Comparison of ENCODE assay signal across 8 mouse cellular contexts in genomic region chr12:3573410-3573809, GRCm38 (mm10). TPM values are rescaled to one million over a fixed set of nuclear protein-coding genes. Genes with fewer than 3 reads are reported as not detected.
DNase-seq lines count a peak whose midpoint lies in the region; ATAC-seq and TF ChIP-seq lines count a peak whose summit lies in the region.

No protein-coding gene starts in this region.

- H3K27me3 ChIP-seq in kidney, postnatal 0 days (ENCODE audit: insufficient read depth, low read length), result no peaks in the 10 kb centered on the region
- no peaks in the 10 kb centered on the region for H3K27me3 ChIP-seq in hindbrain, embryonic 14.5 days (ENCODE audit: control insufficient read depth, insufficient read depth, low read length)
- no peaks in the 10 kb centered on the region for H3K27me3 ChIP-seq in midbrain, embryonic 15.5 days (replicated peaks)

- no peak for DNase-seq in kidney, postnatal 0 days (ENCODE audit: low spot score)
- no peak for DNase-seq in kidney, postnatal 36 days
- DNase-seq in hindbrain, embryonic 14.5 days (ENCODE audit: low spot score), result no peak
- DNase-seq in adrenal gland, postnatal 36 days, result no peak
- no peak for DNase-seq in frontal cortex, postnatal 25 days (ENCODE audit: low spot score in 2 of 2)
- DNase-seq in T-cell, adult 2 months (ENCODE audit: low spot score), result no peak

- H3K9ac ChIP-seq in kidney, postnatal 0 days (ENCODE audit: low read depth, low read length), result peak overlapping the region; percentile 90
- peak overlapping the region; percentile 96 for H3K9ac ChIP-seq in hindbrain, embryonic 14.5 days
- H3K9ac ChIP-seq in midbrain, embryonic 15.5 days, result peak overlapping the region; percentile 97; the same call in 1 of the 2 replicates

- H3K4me1 ChIP-seq in kidney, postnatal 0 days (replicated peaks; ENCODE audit: insufficient read depth, low read length), result peaks cover 16% of the 10 kb centered on the region; the same call in 1 of the 2 replicates
- peaks cover 9% of the 10 kb centered on the region for H3K4me1 ChIP-seq in cortical plate, adult 2 months (ENCODE audit: control insufficient read depth, insufficient read depth, low read length)
- H3K4me1 ChIP-seq in hindbrain, embryonic 14.5 days (replicated peaks; ENCODE audit: control insufficient read depth, insufficient read depth, low read length), result peaks cover 9% of the 10 kb centered on the region
- peaks cover 12% of the 10 kb centered on the region for H3K4me1 ChIP-seq in midbrain, embryonic 15.5 days

- 28% methylated on average over 6 of the region's 6 CpGs for WGBS in kidney, postnatal 0 days
- WGBS in hindbrain, embryonic 14.5 days, result 42% methylated on average over 6 of the region's 6 CpGs
- WGBS in midbrain, embryonic 15.5 days, result 38% methylated on average over 6 of the region's 6 CpGs

- H3K36me3 ChIP-seq in kidney, postnatal 0 days (ENCODE audit: insufficient read depth, low read length), result no peaks in the 10 kb centered on the region
- no peaks in the 10 kb centered on the region for H3K36me3 ChIP-seq in hindbrain, embryonic 14.5 days (replicated peaks; ENCODE audit: control insufficient read depth, insufficient read depth)
- no peaks in the 10 kb centered on the region for H3K36me3 ChIP-seq in midbrain, embryonic 15.5 days (replicated peaks)

- no peaks in the 10 kb centered on the region for H3K9me3 ChIP-seq in kidney, postnatal 0 days (replicated peaks; ENCODE audit: low read length)
- no peaks in the 10 kb centered on the region for H3K9me3 ChIP-seq in hindbrain, embryonic 14.5 days (ENCODE audit: control insufficient read depth, low read length)
- H3K9me3 ChIP-seq in midbrain, embryonic 15.5 days, result no peaks in the 10 kb centered on the region

- H3K4me2 ChIP-seq in kidney, postnatal 0 days (ENCODE audit: low read length), result peak overlapping the region; percentile 76
- H3K4me2 ChIP-seq in hindbrain, embryonic 14.5 days (replicated peaks), result peak overlapping the region; percentile 58
- H3K4me2 ChIP-seq in midbrain, embryonic 15.5 days, result peak overlapping the region; percentile 77

- no peak for TF ChIP-seq POLR2A in cortical plate, adult 2 months (IDR thresholded peaks at IDR 0.05; ENCODE audit: extremely low read depth, insufficient read depth, low read length)

- TF ChIP-seq CTCF in kidney, postnatal 0 days (IDR thresholded peaks at IDR 0.05; ENCODE audit: low read depth), result no peak
- no peak for TF ChIP-seq CTCF in cortical plate, adult 2 months (IDR thresholded peaks at IDR 0.05; ENCODE audit: extremely low read depth, insufficient read depth, low read length)

- peak overlapping the region; percentile 93 for H3K4me3 ChIP-seq in kidney, postnatal 0 days (replicated peaks; ENCODE audit: low read depth, low read length)
- peak overlapping the region; percentile 73 for H3K4me3 ChIP-seq in cortical plate, adult 2 months (ENCODE audit: insufficient read depth, low read length)
- peak overlapping the region; percentile 89 for H3K4me3 ChIP-seq in hindbrain, embryonic 14.5 days (replicated peaks; ENCODE audit: low read length)
- peak overlapping the region; percentile 94 for H3K4me3 ChIP-seq in midbrain, embryonic 15.5 days

- ATAC-seq in kidney, postnatal 0 days (replicated peaks; ENCODE audit: low FRiP score, low read depth), result no peak
- no peak for ATAC-seq in hindbrain, embryonic 14.5 days (ENCODE audit: low FRiP score)
- no peak for ATAC-seq in midbrain, embryonic 15.5 days (replicated peaks)

- peak overlapping the region; percentile 96 for H3K27ac ChIP-seq in kidney, postnatal 0 days
- H3K27ac ChIP-seq in cortical plate, adult 2 months (ENCODE audit: insufficient read depth, low read length), result no peak overlapping the region
- H3K27ac ChIP-seq in hindbrain, embryonic 14.5 days, result no peak overlapping the region
- H3K27ac ChIP-seq in midbrain, embryonic 15.5 days, result no peak overlapping the region

RNA-seq across cellular contexts. Expression of gene Dtnb, which starts 1.2 kb away (rescaled TPM):
- polyA plus RNA-seq in kidney, postnatal 0 days (2015; fragmentation: Nextera tagmentation; extraction: Ambion mirVana), result 36.3 and 43.5 TPM in 2 replicates
- 134 and 135 TPM in 2 replicates for polyA plus RNA-seq in cortical plate, adult 2 months (2012; rRNA removed)
- polyA plus RNA-seq in hindbrain, embryonic 14.5 days (2014; fragmentation: Nextera tagmentation; extraction: Ambion mirVana), result 53.0 and 58.4 TPM in 2 replicates
- 48.7 and 54.1 TPM in 2 replicates for polyA plus RNA-seq in midbrain, embryonic 15.5 days (2015; fragmentation: Nextera tagmentation; extraction: Ambion mirVana)
- 10 to 100 TPM; 30.1 to 43.3 TPM for total RNA-seq in adrenal gland, postnatal 36 days (2021)
